Mouse (Mus musculus) spleen, adult 2 months (tissue): ENCODE measurements around the gene Serinc3.

ENCODE experiments used
- CTCF ChIP-seq: fragments of 200-500 bp; IDR thresholded peaks from 2 replicates; pipeline ENCODE4 v1.5.1; 2011; ENCODE audit warnings: mild to moderate bottlenecking, inconsistent platforms; ENCODE audit not compliant: insufficient read depth, insufficient read length, insufficient replicate concordance; ENCODE audit errors: extremely low read depth
- POLR2A ChIP-seq: fragments of 200-500 bp; IDR thresholded peaks from 2 replicates; pipeline ENCODE4 v1.6.1; 2011; ENCODE audit warnings: low read depth, low read length, inconsistent platforms

DNA sequence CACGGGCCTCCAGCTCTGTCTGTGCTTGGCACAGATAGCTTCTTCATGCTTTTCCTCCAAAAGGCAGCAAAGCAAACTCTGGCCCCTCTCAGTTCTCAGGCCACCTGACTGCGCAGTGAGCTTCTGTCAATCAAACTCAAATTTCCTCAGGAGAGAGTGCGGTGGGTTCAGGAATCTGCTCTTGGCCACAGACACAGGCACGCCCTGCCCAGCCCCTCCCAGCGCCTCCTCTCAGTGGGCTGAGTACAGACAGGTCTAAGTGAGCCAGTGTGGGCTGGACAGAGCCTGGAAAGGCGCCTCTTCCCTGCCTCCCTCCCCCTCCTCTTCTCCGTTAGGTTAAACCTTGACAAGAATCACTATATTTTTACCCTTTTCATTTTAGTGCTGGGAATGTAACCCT, 36.9 kb downstream of the Serinc3 start:
- TF ChIP-seq CTCF (no peak), POLR2A (no peak)
